Mouse (Mus musculus): ENCODE data around the gene Tlr8.

DNA sequence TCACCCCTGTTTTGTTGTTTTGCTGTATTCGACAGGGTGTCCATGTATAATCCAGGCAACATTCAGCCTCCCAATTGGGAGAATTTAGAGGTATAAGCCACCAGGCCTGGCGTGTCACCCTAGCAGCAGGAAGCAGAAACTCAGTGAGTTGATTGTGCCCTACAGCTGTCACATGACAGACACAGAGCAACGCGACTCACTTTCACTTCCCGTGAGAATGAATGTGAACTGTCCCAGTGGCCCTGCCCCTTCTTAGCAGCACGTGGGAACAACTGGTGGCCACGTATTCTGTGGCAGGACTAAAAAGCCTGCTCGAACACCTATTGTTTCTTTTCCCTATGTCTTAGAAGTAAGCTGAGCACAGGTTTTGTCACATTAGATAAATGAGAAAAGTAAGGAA lies 33.0 kb downstream of the Tlr8 start:
- no peak for TF ChIP-seq CTCF (IDR thresholded peaks at IDR 0.05; ENCODE audit: low read depth, low read length)
- TF ChIP-seq POLR2A (IDR thresholded peaks at IDR 0.05; ENCODE audit: extremely low read depth, insufficient read depth, low read length): no peak

Measured in liver, adult 2 months (tissue).